Mouse (Mus musculus): ENCODE data around the gene 9430015G10Rik.

DNA sequence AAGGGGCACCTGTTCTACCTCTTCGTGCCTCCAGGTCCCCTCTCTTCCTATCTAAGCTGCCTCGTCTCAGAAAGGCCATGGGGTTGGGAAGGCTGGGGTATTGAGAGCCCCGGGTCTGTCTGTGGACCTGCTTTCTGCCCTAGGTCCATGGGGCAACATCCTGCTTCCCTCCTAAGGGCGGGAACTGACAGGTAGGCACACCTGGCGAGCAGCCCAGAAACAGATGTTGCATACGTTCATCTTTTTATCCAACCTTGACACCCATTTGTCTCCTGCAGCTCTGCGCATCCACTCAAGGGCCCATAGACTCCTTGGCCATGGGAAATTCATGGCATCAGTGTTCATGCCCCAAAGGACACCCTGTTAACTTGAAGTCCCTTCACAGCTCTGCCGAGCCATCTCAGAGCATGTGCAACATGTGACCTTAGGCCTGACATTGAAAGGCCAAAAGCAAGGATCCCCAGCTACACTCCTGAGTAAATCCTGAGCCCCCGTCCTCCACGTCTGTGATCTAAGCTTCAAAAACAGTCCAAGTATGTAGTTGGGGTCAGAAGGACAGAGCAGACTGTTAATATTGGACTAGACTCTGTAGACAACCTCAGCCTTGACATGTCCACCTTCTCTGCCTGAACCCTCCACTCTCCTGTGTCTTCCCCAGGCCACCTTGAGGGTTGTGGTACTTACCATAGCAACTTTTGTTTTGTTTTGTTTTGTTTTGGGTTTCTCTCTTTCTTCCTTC is 44.5 kb upstream of the 9430015G10Rik start:
- TF ChIP-seq POLR2A (IDR thresholded peaks at IDR 0.05; ENCODE audit: borderline replicate concordance, control insufficient read depth, low read depth, low read length) (no peak), CTCF (IDR thresholded peaks at IDR 0.05; ENCODE audit: control insufficient read depth, insufficient read depth, low read length) (no peak)

Data from bone marrow, adult 2 months (tissue).